Mouse (Mus musculus): ENCODE data around the gene Cep164. TPM values are rescaled to one million over a fixed set of nuclear protein-coding genes. Genes with fewer than 3 reads are reported as not detected.

The Cep164 gene
- polyA plus RNA-seq, 1 experiment from 2014 or later: 12.4 TPM

GRCm38 (mm10) chr9:45798467-45799164 lies 29.9 kb downstream of the Cep164 start:
- no peak overlapping the region for H3K4me2 ChIP-seq (replicated peaks; ENCODE audit: low read depth)
- peak; percentile 62 for TF ChIP-seq CTCF (IDR thresholded peaks at IDR 0.05; ENCODE audit: low read depth)

GRCm38 (mm10) chr9:45797271-45797670 lies 31.2 kb downstream of the Cep164 start:
- WGBS: 85% methylated on average over 3 of the region's 3 CpGs
- no peaks in the 10 kb centered on the region for H3K4me1 ChIP-seq (replicated peaks; ENCODE audit: control insufficient read depth, insufficient read depth, low read length)
- ATAC-seq: no peak
- peaks cover 33% of the 10 kb centered on the region for H3K36me3 ChIP-seq (ENCODE audit: control insufficient read depth, insufficient read depth)
- H3K9me3 ChIP-seq (ENCODE audit: control insufficient read depth): no peaks in the 10 kb centered on the region
- H3K4me3 ChIP-seq (ENCODE audit: low read depth, low read length): no peak overlapping the region
- no peak overlapping the region for H3K4me2 ChIP-seq (replicated peaks; ENCODE audit: low read depth)
- H3K9ac ChIP-seq (ENCODE audit: low read depth, low read length): no peak overlapping the region
- TF ChIP-seq CTCF (IDR thresholded peaks at IDR 0.05; ENCODE audit: low read depth): peak; percentile 36; the same call in 1 of the 2 replicates
- H3K27me3 ChIP-seq (replicated peaks; ENCODE audit: control insufficient read depth, insufficient read depth, low read length): no peaks in the 10 kb centered on the region
- H3K27ac ChIP-seq (ENCODE audit: low read depth, low read length): no peak overlapping the region

More at GRCm38 (mm10) chr9:45798467-45799164, 29.9 kb downstream of the Cep164 start:
- Histone ChIP-seq H3K36me3 (ENCODE audit: control insufficient read depth, insufficient read depth) (peaks cover 24% of the 10 kb centered on the region), H3K9me3 (ENCODE audit: control insufficient read depth) (no peaks in the 10 kb centered on the region), H3K27me3 (replicated peaks; ENCODE audit: control insufficient read depth, insufficient read depth, low read length) (no peaks in the 10 kb centered on the region), H3K4me1 (replicated peaks; ENCODE audit: control insufficient read depth, insufficient read depth, low read length) (no peaks in the 10 kb centered on the region), H3K27ac (ENCODE audit: low read depth, low read length) (no peak overlapping the region), H3K4me3 (ENCODE audit: low read depth, low read length) (no peak overlapping the region), H3K9ac (ENCODE audit: low read depth, low read length) (no peak overlapping the region)
- ATAC-seq: peak; percentile 32; the same call in 1 of the 2 replicates
- 36% methylated on average over 13 of the region's 13 CpGs for WGBS

GRCm38 (mm10) chr9:45795722-45796121 lies 32.8 kb downstream of the Cep164 start:
- no peaks in the 10 kb centered on the region for H3K27me3 ChIP-seq (replicated peaks; ENCODE audit: control insufficient read depth, insufficient read depth, low read length)
- no peak overlapping the region for H3K9ac ChIP-seq (ENCODE audit: low read depth, low read length)
- no peak overlapping the region for H3K4me2 ChIP-seq (replicated peaks; ENCODE audit: low read depth)
- WGBS: 77% methylated on average over 5 of the region's 5 CpGs
- no peak overlapping the region for H3K27ac ChIP-seq (ENCODE audit: low read depth, low read length)
- H3K4me3 ChIP-seq (ENCODE audit: low read depth, low read length): no peak overlapping the region
- H3K4me1 ChIP-seq (replicated peaks; ENCODE audit: control insufficient read depth, insufficient read depth, low read length): no peaks in the 10 kb centered on the region
- peaks cover 35% of the 10 kb centered on the region for H3K36me3 ChIP-seq (ENCODE audit: control insufficient read depth, insufficient read depth)
- ATAC-seq: no peak
- no peak for TF ChIP-seq CTCF (IDR thresholded peaks at IDR 0.05; ENCODE audit: low read depth)
- no peaks in the 10 kb centered on the region for H3K9me3 ChIP-seq (ENCODE audit: control insufficient read depth)

GRCm38 (mm10) chr9:45793697-45794096 lies 34.8 kb downstream of the Cep164 start:
- Histone ChIP-seq H3K36me3 (ENCODE audit: control insufficient read depth, insufficient read depth) (peaks cover 29% of the 10 kb centered on the region), H3K27me3 (replicated peaks; ENCODE audit: control insufficient read depth, insufficient read depth, low read length) (no peaks in the 10 kb centered on the region), H3K9ac (ENCODE audit: low read depth, low read length) (no peak overlapping the region), H3K4me1 (replicated peaks; ENCODE audit: control insufficient read depth, insufficient read depth, low read length) (no peaks in the 10 kb centered on the region), H3K4me3 (ENCODE audit: low read depth, low read length) (no peak overlapping the region), H3K4me2 (replicated peaks; ENCODE audit: low read depth) (no peak overlapping the region), H3K9me3 (ENCODE audit: control insufficient read depth) (no peaks in the 10 kb centered on the region), H3K27ac (ENCODE audit: low read depth, low read length) (no peak overlapping the region)
- ATAC-seq: no peak
- no peak for TF ChIP-seq CTCF (IDR thresholded peaks at IDR 0.05; ENCODE audit: low read depth)
- WGBS: 87% methylated on average over 6 of the region's 6 CpGs

GRCm38 (mm10) chr9:45792235-45792634 lies 36.3 kb downstream of the Cep164 start:
- Histone ChIP-seq H3K9ac (ENCODE audit: low read depth, low read length) (no peak overlapping the region), H3K9me3 (ENCODE audit: control insufficient read depth) (no peaks in the 10 kb centered on the region), H3K27ac (ENCODE audit: low read depth, low read length) (no peak overlapping the region), H3K4me1 (replicated peaks; ENCODE audit: control insufficient read depth, insufficient read depth, low read length) (no peaks in the 10 kb centered on the region), H3K4me2 (replicated peaks; ENCODE audit: low read depth) (no peak overlapping the region), H3K27me3 (replicated peaks; ENCODE audit: control insufficient read depth, insufficient read depth, low read length) (no peaks in the 10 kb centered on the region), H3K36me3 (ENCODE audit: control insufficient read depth, insufficient read depth) (peaks cover 29% of the 10 kb centered on the region), H3K4me3 (ENCODE audit: low read depth, low read length) (no peak overlapping the region)
- ATAC-seq: no peak
- no peak for TF ChIP-seq CTCF (IDR thresholded peaks at IDR 0.05; ENCODE audit: low read depth)
- 95% methylated on average over 1 of the region's 1 CpGs for WGBS

DNA sequence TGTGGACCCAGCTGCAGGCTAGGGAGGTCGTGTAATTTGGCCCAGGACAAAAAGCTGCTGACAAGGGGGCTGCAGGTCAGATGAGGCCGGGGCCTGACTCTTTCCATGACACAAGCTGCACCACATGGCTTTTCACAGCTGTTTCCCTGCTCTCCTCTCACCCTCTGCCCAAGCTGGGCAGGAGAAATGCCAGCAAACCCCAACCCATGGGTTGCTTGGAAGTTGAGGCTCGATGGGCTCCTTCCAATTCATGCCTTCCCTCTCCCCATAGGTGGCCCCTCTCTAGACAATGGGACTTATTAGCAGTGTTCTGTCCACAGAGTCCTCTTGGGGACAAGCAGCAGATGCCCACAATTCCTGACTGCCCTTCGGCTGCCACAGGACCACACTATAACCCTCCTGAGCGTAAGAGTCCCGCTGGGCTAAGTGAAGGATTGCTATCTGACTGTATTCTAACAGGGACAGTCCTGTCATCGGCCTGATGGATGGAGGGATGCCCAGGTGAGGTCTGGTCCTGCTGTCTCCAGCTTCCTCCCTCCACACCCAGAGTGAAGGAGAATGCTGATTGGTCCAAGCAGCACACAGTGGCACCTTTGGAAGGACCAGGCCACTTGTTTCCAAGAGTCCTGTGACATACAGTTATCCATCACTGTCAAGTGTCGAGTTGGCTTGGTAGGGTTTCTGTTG lies 36.9 kb downstream of the Cep164 start:
- TF ChIP-seq CTCF (IDR thresholded peaks at IDR 0.05; ENCODE audit: low read depth): no peak
- Histone ChIP-seq H3K4me1 (replicated peaks; ENCODE audit: control insufficient read depth, insufficient read depth, low read length) (no peaks in the 10 kb centered on the region), H3K27me3 (replicated peaks; ENCODE audit: control insufficient read depth, insufficient read depth, low read length) (no peaks in the 10 kb centered on the region), H3K9ac (ENCODE audit: low read depth, low read length) (no peak overlapping the region), H3K4me2 (replicated peaks; ENCODE audit: low read depth) (no peak overlapping the region), H3K9me3 (ENCODE audit: control insufficient read depth) (no peaks in the 10 kb centered on the region), H3K27ac (ENCODE audit: low read depth, low read length) (no peak overlapping the region), H3K36me3 (ENCODE audit: control insufficient read depth, insufficient read depth) (peaks cover 29% of the 10 kb centered on the region), H3K4me3 (ENCODE audit: low read depth, low read length) (no peak overlapping the region)
- WGBS: 86% methylated on average over 8 of the region's 8 CpGs
- no peak for ATAC-seq

All from intestine, postnatal 0 days (tissue).